Comparison of ENCODE assay signal across 20 mouse cellular contexts in the genomic region with DNA sequence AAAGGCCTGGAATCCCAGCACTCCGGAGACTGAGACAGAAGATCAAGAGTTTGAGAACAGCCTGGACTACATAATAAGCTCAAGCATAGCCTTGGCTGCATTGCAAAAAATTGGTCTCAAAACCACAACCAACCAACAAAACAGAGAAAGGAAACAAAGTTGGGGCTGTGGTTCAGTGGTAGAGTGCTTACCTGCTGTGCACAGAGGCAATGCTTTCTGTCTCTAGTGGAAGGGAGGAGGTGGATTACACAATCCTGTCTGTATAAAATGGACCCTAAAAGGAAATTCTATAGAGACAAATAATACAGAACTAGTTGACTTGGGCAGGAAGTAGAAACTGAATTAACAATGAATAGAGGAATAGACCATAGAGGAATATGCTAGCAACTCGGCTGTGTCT. TPM values are rescaled to one million over a fixed set of nuclear protein-coding genes. Genes with fewer than 3 reads are reported as not detected.
DNase-seq lines count a peak whose midpoint lies in the region; ATAC-seq lines count a peak whose summit lies in the region.
"Had no signal": no experiment of that assay in that cellular context is flagged by ENCODE, and none has a peak within 500 bp of the region (broad histone marks: within the 10 kb centered on the region; RNA-seq: fewer than 3 reads in every experiment).

No protein-coding gene starts in this region.

- DNase-seq in 416B (ENCODE audit: low read depth): peak; percentile 59
- no peak for DNase-seq in embryo, embryonic 10.5 days (ENCODE audit: low spot score)
- no peak for DNase-seq in natural killer cell, adult 2 months (ENCODE audit: low spot score in 2 of 2)
- no peak for DNase-seq in thymus, adult 18-20 months
- DNase-seq: adrenal gland, adult 8-10 months; adrenal gland, postnatal 14 days; adrenal gland, postnatal 36 days; cerebellum, adult 11-12 months; cerebellum, adult 2 months; cerebellum, adult 9-10 months; cerebellum, postnatal 10 days; cerebellum, postnatal 36 days; embryo, embryonic 11 days had no signal

- ATAC-seq in CD4-positive, CD25-positive, alpha-beta regulatory T cell, adult 4 months: peak; percentile 37
- ATAC-seq in granulocyte monocyte progenitor cell, adult 5-6 weeks (replicated peaks; ENCODE audit: poor library complexity, severe bottlenecking): peak; percentile 79
- peak; percentile 54 for ATAC-seq in megakaryocyte progenitor cell, adult 5-6 weeks (replicated peaks; ENCODE audit: poor library complexity)
- ATAC-seq: activated CD4-positive, CD25-positive, alpha-beta regulatory T cell, adult 4 months; forebrain, embryonic 14.5 days; forebrain, embryonic 16.5 days; Patski had no signal

RNA-seq across cellular contexts. Expression of gene Ccdc191, which starts 57.6 kb away (rescaled TPM):
- 10 to 100 TPM; 15.6 to 17.1 TPM for polyA plus RNA-seq in CD4-positive, CD25-positive, alpha-beta regulatory T cell, adult 4 months (2017; shearing (Covaris generic))
- 5.5 and 12.8 TPM in 2 replicates for total RNA-seq in granulocyte monocyte progenitor cell, adult 5-6 weeks (2014; fragmentation: Nextera tagmentation)
- total RNA-seq in granulocyte monocyte progenitor cell, adult 5-6 weeks (2017): 17.7 and 18.2 TPM in 2 replicates
- total RNA-seq in megakaryocyte progenitor cell, adult 5-6 weeks (2015): 5.2 and 25.4 TPM in 2 replicates
- total RNA-seq in megakaryocyte progenitor cell, adult 5-6 weeks (2017): 8.9 and 13.4 TPM in 2 replicates
